Mouse (Mus musculus): ENCODE data around the gene Hmbs.

DNA sequence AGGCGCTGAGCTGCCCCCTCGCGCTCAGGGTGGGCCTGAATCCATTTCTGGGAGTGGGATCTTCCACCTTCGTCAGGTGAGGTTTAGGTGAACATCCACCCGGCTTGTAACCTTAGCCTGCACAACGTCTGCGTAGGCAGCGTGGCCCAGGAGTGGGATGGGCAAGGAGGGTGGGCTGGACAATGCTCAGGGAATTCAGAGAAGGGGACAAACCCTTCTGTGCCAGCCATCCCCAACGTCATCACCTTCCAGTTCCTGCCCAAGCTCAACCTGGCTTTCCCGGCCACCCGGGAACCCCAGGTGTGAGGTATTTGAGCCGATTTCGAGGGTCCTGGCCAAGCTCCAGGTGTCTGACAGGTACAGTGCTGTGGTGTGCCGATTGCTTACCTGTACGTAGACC is 35.8 kb upstream of the Hmbs start:
- TF ChIP-seq CTCF (IDR thresholded peaks at IDR 0.05; ENCODE audit: low read depth, low read length): no peak
- no peak for TF ChIP-seq EP300 (IDR thresholded peaks at IDR 0.05; ENCODE audit: insufficient read depth, low read depth, low read length)

Measured in ES-Bruce4 (cell line).